Mouse (Mus musculus): ENCODE data around the gene Hist1h4d. TPM values are rescaled to one million over a fixed set of nuclear protein-coding genes. Genes with fewer than 3 reads are reported as not detected.
"Not testable (repeated sequence)": the region's sequence is repeated elsewhere in the genome, so short reads cannot be mapped to it uniquely, and the experiment has no call there.

The Hist1h4d gene
- 100 to 1,000 TPM; 126 to 155 (median 139) TPM for total RNA-seq (2022)

GRCm38 (mm10) chr13:23581408-23582218 lies at the start of gene Hist1h4d:
Hist1h4d (plus strand) TSS chr13:23581598.
- peak; percentile 96 to 99 for DNase-seq (ENCODE audit: low spot score in 2 of 2)

- no peak for DNase-seq (ENCODE audit: low spot score in 2 of 2)
These were observed 48.9 kb upstream of the Hist1h4d start for GRCm38 (mm10) chr13:23532262-23533075.

GRCm38 (mm10) chr13:23533560-23534367 lies 47.6 kb upstream of the Hist1h4d start, which contains the start of gene Hist1h2af:
Hist1h2af (plus strand) TSS chr13:23533906.
- peak in 1 of 2 experiments; percentile 78 for DNase-seq (ENCODE audit: low spot score in 2 of 2)

GRCm38 (mm10) chr13:23534368-23535131 lies 46.8 kb upstream of the Hist1h4d start:
- DNase-seq (ENCODE audit: low spot score in 2 of 2), result peak in 1 of 2 experiments; percentile 35

- peak; percentile 75 to 92 for DNase-seq (ENCODE audit: low spot score in 2 of 2)
These were observed 46.0 kb upstream of the Hist1h4d start, which contains the start of gene Hist1h3g for GRCm38 (mm10) chr13:23535137-23536075. Hist1h3g (plus strand) TSS chr13:23535422.

- no peak for DNase-seq (ENCODE audit: low spot score in 2 of 2)
These were observed 45.1 kb upstream of the Hist1h4d start for GRCm38 (mm10) chr13:23536076-23536822.

GRCm38 (mm10) chr13:23537006-23537710 lies 44.2 kb upstream of the Hist1h4d start:
- DNase-seq (ENCODE audit: low spot score in 2 of 2), result no peak

GRCm38 (mm10) chr13:23538249-23538648 lies 43.1 kb upstream of the Hist1h4d start:
- no peak for DNase-seq (ENCODE audit: low spot score in 2 of 2)

GRCm38 (mm10) chr13:23539821-23540220 lies 41.6 kb upstream of the Hist1h4d start:
- not testable (repeated sequence) for DNase-seq (ENCODE audit: low spot score in 2 of 2)

GRCm38 (mm10) chr13:23541497-23541896 lies 39.9 kb upstream of the Hist1h4d start:
- DNase-seq (ENCODE audit: low spot score in 2 of 2), result no peak

- not testable (repeated sequence) for DNase-seq (ENCODE audit: low spot score in 2 of 2)
These were observed 39.0 kb upstream of the Hist1h4d start for GRCm38 (mm10) chr13:23542225-23542980.

GRCm38 (mm10) chr13:23542999-23543607 lies 38.3 kb upstream of the Hist1h4d start, which contains the start of gene Hist1h2bh:
Hist1h2bh (minus strand) TSS chr13:23543392.
- peak in 1 of 2 experiments; percentile 85 for DNase-seq (ENCODE audit: low spot score in 2 of 2)

GRCm38 (mm10) chr13:23543965-23544786 lies 37.2 kb upstream of the Hist1h4d start, which contains the start of gene Hist1h3f:
Hist1h3f (plus strand) TSS chr13:23544052.
- DNase-seq (ENCODE audit: low spot score in 2 of 2), result peak in 1 of 2 experiments; percentile 63

- not testable (repeated sequence) for DNase-seq (ENCODE audit: low spot score in 2 of 2)
These were observed 36.6 kb upstream of the Hist1h4d start for GRCm38 (mm10) chr13:23544787-23545120.

GRCm38 (mm10) chr13:23546694-23547093 lies 34.7 kb upstream of the Hist1h4d start:
- DNase-seq (ENCODE audit: low spot score in 2 of 2), result no peak

GRCm38 (mm10) chr13:23550761-23551145 lies 30.6 kb upstream of the Hist1h4d start:
- no peak for DNase-seq (ENCODE audit: low spot score in 2 of 2)
